Mouse (Mus musculus) midbrain, postnatal 0 days (tissue): Measurements from ENCODE around the gene Ezh2. TPM values are rescaled to one million over a fixed set of nuclear protein-coding genes. Genes with fewer than 3 reads are reported as not detected.
"Not testable (repeated sequence)": the region's sequence is repeated elsewhere in the genome, so short reads cannot be mapped to it uniquely, and the experiment has no call there.

Source experiments
- ATAC-seq: fragments of 200-750 bp; cut with Nextera tagmentation; 2 replicates; pipeline ENCODE4 v1.8.0; 2017; ENCODE audit warnings: moderate number of reproducible peaks, mild to moderate bottlenecking, moderate TSS enrichment, moderate library complexity; ENCODE audit not compliant: low FRiP score
- DNase-seq: peaks from one replicate; pipeline ENCODE4 v3.0.0-alpha.2; 2015; ENCODE audit warnings: low spot score
- H3K27ac ChIP-seq: fragments of 300-500 bp; sonication (generic); 2 replicates; pipeline ENCODE4 v1.5.1; 2014; ENCODE audit warnings: low read depth, mild to moderate bottlenecking, low read length, mixed read lengths
- H3K27me3 ChIP-seq: fragments of 300-500 bp; sonication (generic); 2 replicates; pipeline ENCODE4 v1.6.1; 2014; ENCODE audit warnings: low read length, control low read depth, mixed read lengths; ENCODE audit not compliant: insufficient read depth
- H3K36me3 ChIP-seq: fragments of 300-500 bp; sonication (generic); 2 replicates; pipeline ENCODE4 v1.6.1; 2014; ENCODE audit warnings: low read length, control low read depth, mixed read lengths; ENCODE audit not compliant: insufficient read depth
- H3K4me1 ChIP-seq: fragments of 300-500 bp; sonication (generic); 2 replicates; pipeline ENCODE4 v1.6.1; 2014; ENCODE audit warnings: mild to moderate bottlenecking, control low read depth, antibody characterized with exemption, low read length, mixed read lengths; ENCODE audit not compliant: insufficient read depth
- H3K4me2 ChIP-seq: fragments of 300-500 bp; sonication (generic); 2 replicates; pipeline ENCODE4 v1.6.1; 2014; ENCODE audit warnings: low read depth, mild to moderate bottlenecking, low read length, mixed read lengths; ENCODE audit not compliant: poor library complexity, severe bottlenecking
- H3K4me3 ChIP-seq: fragments of 300-500 bp; sonication (generic); 2 replicates; pipeline ENCODE4 v1.5.1; 2014; ENCODE audit warnings: low read depth, mild to moderate bottlenecking, low read length, moderate library complexity
- H3K9ac ChIP-seq: fragments of 300-500 bp; sonication (generic); replicated peaks from 2 replicates; pipeline ENCODE4 v1.6.1; 2014; ENCODE audit warnings: mild to moderate bottlenecking, low read length, moderate library complexity, mixed read lengths; ENCODE audit not compliant: poor library complexity, severe bottlenecking
- H3K9me3 ChIP-seq: fragments of 300-500 bp; sonication (generic); 2 replicates; pipeline ENCODE4 v1.6.1; 2016; ENCODE audit warnings: low read length, control low read depth
- CTCF ChIP-seq: IDR thresholded peaks from 2 replicates; pipeline ENCODE4 v1.5.1; 2016; ENCODE audit warnings: antibody characterized with exemption, mild to moderate bottlenecking
- WGBS: fragments of 180-500 bp; shearing (Covaris S2); extraction: QIAGEN DNeasy Blood & Tissue Kit; methylation state at CpG from one replicate; pipeline ENCODE4 v1.1.7; 2014; 5-methylcytosine and 5-hydroxymethylcytosine counted together
- polyA plus RNA-seq: library from polyadenylated mRNA; unstranded; fragments of >200 nt; fragmentation: Nextera tagmentation; extraction: Ambion mirVana; gene quantifications from 2 replicates; pipeline ENCODE4 v1.2.1, GENCODE M21; 2015
- total RNA-seq: library from RNA; depleted of rRNA; stranded (reverse); fragments of >200 nt; gene quantifications from 2 replicates; pipeline ENCODE4 v1.2.3, GENCODE M21; 2014

The Ezh2 gene
- total and polyA plus RNA-seq, 2 experiments from 2014 or later: 16.6 to 25.8 TPM

GRCm38 (mm10) chr6:47627978-47628377 is 32.8 kb upstream of the Ezh2 start:
- Histone ChIP-seq H3K9ac (no peak overlapping the region), H3K27ac (no peak overlapping the region), H3K9me3 (no peaks in the 10 kb centered on the region), H3K4me2 (no peak overlapping the region), H3K4me1 (no peaks in the 10 kb centered on the region), H3K4me3 (no peak overlapping the region), H3K27me3 (no peaks in the 10 kb centered on the region), H3K36me3 (no peaks in the 10 kb centered on the region)
- DNase-seq: no peak
- 58% methylated on average over 3 of the region's 3 CpGs for WGBS
- no peak for ATAC-seq
- TF ChIP-seq CTCF: no peak

- not testable (repeated sequence) for H3K4me1 ChIP-seq, H3K9ac ChIP-seq, H3K27ac ChIP-seq, H3K4me3 ChIP-seq, ATAC-seq, DNase-seq, H3K27me3 ChIP-seq, H3K36me3 ChIP-seq, H3K9me3 ChIP-seq, H3K4me2 ChIP-seq
- WGBS: 89% methylated on average over 3 of the region's 3 CpGs
Observed at GRCm38 (mm10) chr6:47626976-47627375, 31.8 kb upstream of the Ezh2 start.

- 81% methylated on average over 2 of the region's 2 CpGs for WGBS
- no peaks in the 10 kb centered on the region for H3K36me3 ChIP-seq
Observed at GRCm38 (mm10) chr6:47621039-47621438, 25.9 kb upstream of the Ezh2 start.

GRCm38 (mm10) chr6:47608306-47608705 is 13.2 kb upstream of the Ezh2 start:
- H3K27me3 ChIP-seq, DNase-seq: not testable (repeated sequence)
- WGBS: 56% methylated on average over 5 of the region's 5 CpGs

More at GRCm38 (mm10) chr6:47621039-47621438, 25.9 kb upstream of the Ezh2 start:
- no peak for DNase-seq
- H3K27ac ChIP-seq: no peak overlapping the region
- no peak overlapping the region for H3K4me2 ChIP-seq
- H3K9ac ChIP-seq: no peak overlapping the region
- ATAC-seq: no peak
- H3K4me1 ChIP-seq: no peaks in the 10 kb centered on the region
- no peaks in the 10 kb centered on the region for H3K9me3 ChIP-seq
- no peak for TF ChIP-seq CTCF
- H3K4me3 ChIP-seq: no peak overlapping the region
- H3K27me3 ChIP-seq: no peaks in the 10 kb centered on the region

GRCm38 (mm10) chr6:47601931-47602330 is 6.8 kb upstream of the Ezh2 start:
- 68% methylated on average over 1 of the region's 1 CpGs for WGBS

More at GRCm38 (mm10) chr6:47608306-47608705, 13.2 kb upstream of the Ezh2 start:
- not testable (repeated sequence) for H3K36me3 ChIP-seq, H3K4me2 ChIP-seq, H3K9me3 ChIP-seq, H3K27ac ChIP-seq, ATAC-seq, H3K4me1 ChIP-seq, H3K9ac ChIP-seq, H3K4me3 ChIP-seq

GRCm38 (mm10) chr6:47595696-47596095 is 555 bp upstream of the Ezh2 start:
- H3K27ac ChIP-seq: peak overlapping the region; percentile 94
- no peaks in the 10 kb centered on the region for H3K27me3 ChIP-seq
- 2% methylated on average over 6 of the region's 6 CpGs for WGBS
- H3K4me1 ChIP-seq: no peaks in the 10 kb centered on the region
- TF ChIP-seq CTCF: no peak
- peak overlapping the region; percentile 76 for H3K9ac ChIP-seq
- H3K9me3 ChIP-seq: no peaks in the 10 kb centered on the region
- peak overlapping the region; percentile 98 for H3K4me3 ChIP-seq
- no peak for ATAC-seq
- DNase-seq: peak; percentile 27
- H3K4me2 ChIP-seq: peak overlapping the region; percentile 78
- H3K36me3 ChIP-seq: no peaks in the 10 kb centered on the region

More at GRCm38 (mm10) chr6:47601931-47602330, 6.8 kb upstream of the Ezh2 start:
- ATAC-seq (no peak), DNase-seq (no peak)
- H3K27me3 ChIP-seq: no peaks in the 10 kb centered on the region
- H3K9ac ChIP-seq: no peak overlapping the region
- H3K4me1 ChIP-seq: no peaks in the 10 kb centered on the region
- TF ChIP-seq CTCF: no peak
- H3K4me2 ChIP-seq: no peak overlapping the region
- no peak overlapping the region for H3K4me3 ChIP-seq
- no peaks in the 10 kb centered on the region for H3K9me3 ChIP-seq
- H3K27ac ChIP-seq: no peak overlapping the region
- no peaks in the 10 kb centered on the region for H3K36me3 ChIP-seq
